Comparison of ENCODE assay signal across 27 mouse cellular contexts in genomic region chr5:39000643-39001042, GRCm38 (mm10).
"Had no signal": no experiment of that assay in that cellular context is flagged by ENCODE, and none has a peak within 500 bp of the region (broad histone marks: within the 10 kb centered on the region; RNA-seq: fewer than 3 reads in every experiment).

No protein-coding gene starts in this region.

- H3K9ac ChIP-seq: heart, embryonic 12.5 days; hindbrain, embryonic 12.5 days; hindbrain, embryonic 14.5 days; intestine, embryonic 15.5 days; limb, embryonic 12.5 days; liver, embryonic 13.5 days; liver, embryonic 15.5 days; liver, postnatal 0 days had no signal

- H3K4me3 ChIP-seq: heart, embryonic 10.5 days; heart, embryonic 12.5 days; hindbrain, embryonic 10.5 days; hindbrain, embryonic 12.5 days; intestine, embryonic 15.5 days; layer of hippocampus, adult 2 months; left cerebral cortex, adult 2 months; limb, embryonic 10.5 days; limb, embryonic 12.5 days; liver, embryonic 13.5 days; liver, embryonic 15.5 days had no signal

- H3K9me3 ChIP-seq: heart, embryonic 10.5 days; heart, embryonic 12.5 days; hindbrain, embryonic 10.5 days; hindbrain, embryonic 12.5 days; intestine, embryonic 15.5 days; limb, embryonic 10.5 days; limb, embryonic 12.5 days; liver, embryonic 13.5 days; liver, embryonic 15.5 days had no signal

- H3K36me3 ChIP-seq: heart, embryonic 10.5 days; heart, embryonic 12.5 days; hindbrain, embryonic 10.5 days; hindbrain, embryonic 12.5 days; intestine, embryonic 15.5 days; limb, embryonic 10.5 days; limb, embryonic 12.5 days; liver, embryonic 13.5 days; liver, embryonic 15.5 days had no signal

- H3K27me3 ChIP-seq: heart, embryonic 12.5 days; hindbrain, embryonic 12.5 days; intestine, embryonic 15.5 days; limb, embryonic 12.5 days; liver, embryonic 13.5 days; liver, embryonic 15.5 days had no signal

- H3K4me1 ChIP-seq: heart, embryonic 10.5 days; heart, embryonic 12.5 days; hindbrain, embryonic 10.5 days; hindbrain, embryonic 12.5 days; intestine, embryonic 15.5 days; limb, embryonic 10.5 days; limb, embryonic 12.5 days; liver, embryonic 13.5 days; liver, embryonic 15.5 days had no signal

- H3K27ac ChIP-seq: heart, embryonic 10.5 days; hindbrain, embryonic 10.5 days; hindbrain, embryonic 12.5 days; hindbrain, embryonic 14.5 days; intestine, embryonic 15.5 days; layer of hippocampus, adult 2 months; left cerebral cortex, adult 2 months; limb, embryonic 10.5 days; limb, embryonic 12.5 days; liver, embryonic 13.5 days; liver, embryonic 15.5 days had no signal

- H3K4me2 ChIP-seq: heart, embryonic 12.5 days; hindbrain, embryonic 12.5 days; hindbrain, embryonic 14.5 days; intestine, embryonic 15.5 days; limb, embryonic 12.5 days; liver, embryonic 11.5 days; liver, embryonic 13.5 days; liver, embryonic 15.5 days had no signal

- DNase-seq: gastrocnemius, postnatal 25 days; heart, adult 18-20 months; heart, postnatal 10 days; heart, postnatal 4 days; kidney, adult 18-20 months; kidney, adult 8-10 months; kidney, postnatal 10 days; kidney, postnatal 25 days; kidney, postnatal 4 days; liver; liver, embryonic 13.5 days; liver, postnatal 0 days had no signal

- ATAC-seq: hindbrain, embryonic 16.5 days; inflammation-experienced regulatory T-cells, adult 6 months; intestine, embryonic 15.5 days; intestine, postnatal 0 days; liver, postnatal 0 days had no signal
